Mouse (Mus musculus) ES-E14 (cell line): ENCODE measurements at regions not wholly inside any gene's neighbourhood (a gene's known extent, or its start where the extent isn't known, plus 50 kb on each side); places are given as distances from the start of the nearest gene placed in this dataset.
"Not testable (repeated sequence)": the region's sequence is repeated elsewhere in the genome, so short reads cannot be mapped to it uniquely, and the experiment has no call there.

Experiments
- CHD2 ChIP-seq: IDR thresholded peaks from 2 replicates; pipeline ENCODE4 v1.6.1; 2014; ENCODE audit warnings: mild to moderate bottlenecking, low read depth, low read length, inconsistent platforms
- HCFC1 ChIP-seq: IDR thresholded peaks from 2 replicates; pipeline ENCODE4 v1.6.1; 2012; ENCODE audit warnings: low read length, inconsistent platforms, borderline replicate concordance; ENCODE audit not compliant: insufficient read depth
- MAFK ChIP-seq: IDR thresholded peaks from 2 replicates; pipeline ENCODE4 v1.6.1; 2014; ENCODE audit warnings: mild to moderate bottlenecking, low read depth, low read length, inconsistent platforms; ENCODE audit not compliant: insufficient read depth
- ZNF384 ChIP-seq: IDR thresholded peaks from 2 replicates; pipeline ENCODE4 v1.6.1; 2012; ENCODE audit warnings: low read depth, low read length, inconsistent platforms

GRCm38 (mm10) chr4:89875375-89876055 is 196.3 kb downstream of the Dmrta1 start:
- not testable (repeated sequence) for TF ChIP-seq CHD2, MAFK, ZNF384, HCFC1
